Mouse (Mus musculus): ENCODE data around the gene Slfn5. TPM values are rescaled to one million over a fixed set of nuclear protein-coding genes. Genes with fewer than 3 reads are reported as not detected.

Slfn5 gene
- total RNA-seq (2014; rRNA removed): 3.9 and 4.0 TPM in 2 replicates
- 2.0 and 2.5 TPM in 2 replicates for polyA plus RNA-seq (2015; fragmentation: Nextera tagmentation; extraction: Ambion mirVana)

DNA sequence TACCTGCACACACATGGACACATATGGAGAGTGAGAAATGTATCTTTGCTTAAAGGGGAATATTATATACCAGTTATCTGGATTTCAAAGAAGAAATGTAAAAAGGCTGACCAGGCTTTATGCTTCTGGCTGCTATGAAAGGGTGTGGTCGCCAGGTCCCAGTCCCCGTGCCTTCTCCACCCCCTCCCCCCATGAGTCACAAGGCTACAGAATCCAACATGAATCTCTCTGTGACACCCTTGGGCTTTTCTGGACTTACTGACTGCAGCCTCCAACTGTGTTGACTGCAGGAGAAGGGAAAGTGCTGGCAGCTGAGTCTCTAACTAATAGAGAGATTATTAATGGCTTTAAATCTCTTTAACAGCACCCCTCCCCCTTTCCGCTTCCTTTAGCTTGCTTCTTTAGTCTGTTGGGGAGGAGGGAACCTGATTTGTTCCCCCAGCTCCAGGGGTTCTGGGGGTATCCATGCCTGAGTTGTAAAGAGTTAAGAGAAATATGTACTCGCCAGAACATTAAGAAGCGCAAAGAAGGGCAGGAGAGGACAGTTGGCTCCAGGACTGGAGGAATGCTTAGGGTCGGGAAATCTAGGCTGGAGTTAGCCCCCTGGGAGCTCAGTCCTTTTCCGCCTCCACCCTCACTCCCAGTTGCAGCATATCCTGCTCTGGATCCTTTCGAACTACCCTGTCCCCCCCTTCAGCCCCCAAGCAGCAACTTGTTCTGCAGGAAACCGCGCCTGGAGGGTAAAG is at the start of gene Slfn5:
Gene Slfn5 (plus strand): TSS at position 614 of the 746 bp plus-strand sequence.
- Histone ChIP-seq H3K27ac (ENCODE audit: low read depth, low read length) (no peak within 1 kb of the TSS), H3K27me3 (ENCODE audit: insufficient read depth, low read length) (peaks cover 27% of the 10 kb centered on the region), H3K4me2 (ENCODE audit: low read depth, low read length, poor library complexity, severe bottlenecking) (peak within 1 kb of the TSS; percentile 1; the same call in 1 of the 2 replicates), H3K9ac (replicated peaks; ENCODE audit: low read length, poor library complexity, severe bottlenecking) (no peak within 1 kb of the TSS), H3K4me1 (ENCODE audit: insufficient read depth, low read length) (no peaks in the 10 kb centered on the region), H3K36me3 (ENCODE audit: insufficient read depth, low read length) (no peaks in the 10 kb centered on the region), H3K9me3 (ENCODE audit: low read length) (no peaks in the 10 kb centered on the region), H3K4me3 (ENCODE audit: low read depth, low read length) (peak within 1 kb of the TSS; percentile 5; the same call in 1 of the 2 replicates)
- ATAC-seq (ENCODE audit: low FRiP score) (no peak), DNase-seq (ENCODE audit: low spot score) (no peak)
- TF ChIP-seq CTCF (IDR thresholded peaks at IDR 0.05): no peak
- WGBS: 9% methylated on average over 10 of the region's 10 CpGs

GRCm38 (mm10) chr11:82901606-82902310 is 49.4 kb upstream of the Slfn5 start:
- peaks cover 68% of the 10 kb centered on the region for H3K36me3 ChIP-seq (ENCODE audit: insufficient read depth, low read length)
- H3K4me3 ChIP-seq (ENCODE audit: low read depth, low read length): no peak overlapping the region
- H3K9ac ChIP-seq (replicated peaks; ENCODE audit: low read length, poor library complexity, severe bottlenecking): no peak overlapping the region
- H3K4me1 ChIP-seq (ENCODE audit: insufficient read depth, low read length): no peaks in the 10 kb centered on the region
- no peaks in the 10 kb centered on the region for H3K27me3 ChIP-seq (ENCODE audit: insufficient read depth, low read length)
- H3K4me2 ChIP-seq (ENCODE audit: low read depth, low read length, poor library complexity, severe bottlenecking): no peak overlapping the region
- WGBS: 94% methylated on average over 20 of the region's 20 CpGs
- no peaks in the 10 kb centered on the region for H3K9me3 ChIP-seq (ENCODE audit: low read length)
- H3K27ac ChIP-seq (ENCODE audit: low read depth, low read length): no peak overlapping the region
- no peak for TF ChIP-seq CTCF (IDR thresholded peaks at IDR 0.05)
- DNase-seq (ENCODE audit: low spot score): no peak
- ATAC-seq (ENCODE audit: low FRiP score): no peak

- WGBS: 75% methylated on average over 7 of the region's 8 CpGs
- Histone ChIP-seq H3K36me3 (ENCODE audit: insufficient read depth, low read length) (peaks cover 53% of the 10 kb centered on the region), H3K27ac (ENCODE audit: low read depth, low read length) (no peak overlapping the region), H3K4me1 (ENCODE audit: insufficient read depth, low read length) (0 out of 2 replicates have a peak, but pooled peaks cover 6% of the 10 kb centered on the region), H3K4me2 (ENCODE audit: low read depth, low read length, poor library complexity, severe bottlenecking) (no peak overlapping the region), H3K9ac (replicated peaks; ENCODE audit: low read length, poor library complexity, severe bottlenecking) (no peak overlapping the region), H3K4me3 (ENCODE audit: low read depth, low read length) (no peak overlapping the region), H3K9me3 (ENCODE audit: low read length) (no peaks in the 10 kb centered on the region), H3K27me3 (ENCODE audit: insufficient read depth, low read length) (no peaks in the 10 kb centered on the region)
- ATAC-seq (ENCODE audit: low FRiP score) (no peak), DNase-seq (ENCODE audit: low spot score) (no peak)
- TF ChIP-seq CTCF (IDR thresholded peaks at IDR 0.05): no peak
These were observed 46.2 kb upstream of the Slfn5 start for GRCm38 (mm10) chr11:82904952-82905351.

DNA sequence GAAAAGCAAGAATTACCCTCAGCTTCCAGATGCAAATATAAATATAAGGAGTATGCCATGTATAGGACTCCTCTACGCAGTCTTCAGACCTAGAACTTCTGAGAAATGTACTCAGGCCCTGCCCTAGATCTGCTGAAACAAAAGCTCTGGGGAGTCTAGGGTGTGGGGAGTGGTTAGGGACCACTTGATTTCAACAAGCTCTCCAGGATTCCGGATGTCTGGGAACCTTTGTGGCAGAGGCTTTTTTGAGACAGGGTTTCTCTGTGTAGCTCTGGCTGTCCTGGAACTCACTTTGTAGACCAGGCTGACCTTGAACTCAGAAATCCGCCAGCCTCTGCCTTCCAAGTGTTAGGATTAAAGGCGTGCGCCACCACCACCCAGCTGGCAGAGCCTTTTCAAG is 45.3 kb upstream of the Slfn5 start:
- Histone ChIP-seq H3K4me2 (ENCODE audit: low read depth, low read length, poor library complexity, severe bottlenecking) (no peak overlapping the region), H3K27me3 (ENCODE audit: insufficient read depth, low read length) (no peaks in the 10 kb centered on the region), H3K4me1 (ENCODE audit: insufficient read depth, low read length) (0 out of 2 replicates have a peak, but pooled peaks cover 6% of the 10 kb centered on the region), H3K36me3 (ENCODE audit: insufficient read depth, low read length) (peaks cover 45% of the 10 kb centered on the region), H3K9me3 (ENCODE audit: low read length) (no peaks in the 10 kb centered on the region), H3K9ac (replicated peaks; ENCODE audit: low read length, poor library complexity, severe bottlenecking) (no peak overlapping the region), H3K27ac (ENCODE audit: low read depth, low read length) (no peak overlapping the region), H3K4me3 (ENCODE audit: low read depth, low read length) (no peak overlapping the region)
- ATAC-seq (ENCODE audit: low FRiP score): no peak
- no peak for DNase-seq (ENCODE audit: low spot score)
- 88% methylated on average over 5 of the region's 5 CpGs for WGBS
- TF ChIP-seq CTCF (IDR thresholded peaks at IDR 0.05): no peak

DNA sequence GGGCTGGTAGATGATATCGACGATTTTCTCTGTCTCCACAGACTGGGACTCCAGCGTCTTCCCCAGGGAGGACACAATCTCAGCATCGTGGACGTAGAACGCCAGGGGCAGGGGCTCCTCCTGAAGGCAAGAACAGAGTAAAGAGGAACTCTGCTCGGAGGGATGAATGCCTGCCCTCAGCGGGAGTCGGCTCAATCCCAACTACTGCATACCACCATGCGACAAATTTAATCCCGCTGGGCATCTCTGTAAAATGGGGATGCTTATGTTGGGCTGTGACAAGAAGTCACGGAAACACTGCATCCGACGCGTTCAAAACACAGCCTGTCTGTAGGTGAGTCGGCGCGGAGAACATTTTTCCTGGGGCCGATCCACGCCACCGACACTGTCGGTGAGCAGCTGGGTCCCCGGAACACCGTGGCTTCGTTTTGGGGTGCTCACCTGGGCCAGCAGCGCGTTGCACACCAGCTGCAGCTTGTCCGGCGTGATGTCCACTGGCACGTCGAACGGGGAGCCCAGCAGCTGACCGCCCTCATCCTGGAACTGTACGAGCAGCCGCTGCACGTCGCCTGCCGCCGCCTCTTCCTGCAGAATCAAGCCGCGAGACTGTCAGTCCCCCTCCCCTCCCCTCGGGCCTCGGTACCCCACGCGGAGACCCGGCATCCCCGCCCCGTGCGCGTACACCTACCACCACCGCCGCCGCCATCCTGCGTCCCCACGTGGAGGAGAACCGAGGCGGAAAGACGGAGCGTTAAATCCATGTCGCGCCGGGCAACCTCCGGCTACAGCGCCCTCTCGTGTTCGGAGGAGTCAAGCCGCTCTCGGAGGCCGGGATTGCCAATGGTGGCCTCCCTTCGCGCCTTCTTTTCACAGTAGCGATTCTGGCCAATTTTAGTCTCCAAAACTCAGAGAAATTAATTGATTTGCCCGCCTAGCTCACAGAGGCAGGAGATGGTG is 43.2 kb upstream of the Slfn5 start, which contains the start of gene Nle1:
Gene Nle1 (minus strand): TSS at position 761 of the 957 bp plus-strand sequence.
- Histone ChIP-seq H3K27ac (ENCODE audit: low read depth, low read length) (peak within 1 kb of the TSS; percentile 21), H3K4me3 (ENCODE audit: low read depth, low read length) (peak within 1 kb of the TSS; percentile 80), H3K36me3 (ENCODE audit: insufficient read depth, low read length) (peaks cover 31% of the 10 kb centered on the region), H3K4me1 (ENCODE audit: insufficient read depth, low read length) (0 out of 2 replicates have a peak, but pooled peaks cover 6% of the 10 kb centered on the region), H3K4me2 (ENCODE audit: low read depth, low read length, poor library complexity, severe bottlenecking) (peak within 1 kb of the TSS; percentile 78), H3K27me3 (ENCODE audit: insufficient read depth, low read length) (0 out of 2 replicates have a peak, but pooled peaks cover 1% of the 10 kb centered on the region), H3K9ac (replicated peaks; ENCODE audit: low read length, poor library complexity, severe bottlenecking) (peak within 1 kb of the TSS; percentile 64), H3K9me3 (ENCODE audit: low read length) (no peaks in the 10 kb centered on the region)
- peak; percentile 94 for DNase-seq (ENCODE audit: low spot score)
- 2% methylated on average over 68 of the region's 73 CpGs for WGBS
- peak; percentile 98 for TF ChIP-seq CTCF (IDR thresholded peaks at IDR 0.05)
- ATAC-seq (ENCODE audit: low FRiP score): peak; percentile 87

All from midbrain, postnatal 0 days (tissue).